Mouse (Mus musculus): ENCODE results near the gene Arhgap5.

Gene Arhgap5

GRCm38 (mm10) chr12:52503456-52504320 lies at the start of gene Arhgap5:
Gene Arhgap5, plus strand, starts transcription at chr12:52503972.
- peak; percentile 98 for DNase-seq (ENCODE audit: low read depth, low spot score)

DNA sequence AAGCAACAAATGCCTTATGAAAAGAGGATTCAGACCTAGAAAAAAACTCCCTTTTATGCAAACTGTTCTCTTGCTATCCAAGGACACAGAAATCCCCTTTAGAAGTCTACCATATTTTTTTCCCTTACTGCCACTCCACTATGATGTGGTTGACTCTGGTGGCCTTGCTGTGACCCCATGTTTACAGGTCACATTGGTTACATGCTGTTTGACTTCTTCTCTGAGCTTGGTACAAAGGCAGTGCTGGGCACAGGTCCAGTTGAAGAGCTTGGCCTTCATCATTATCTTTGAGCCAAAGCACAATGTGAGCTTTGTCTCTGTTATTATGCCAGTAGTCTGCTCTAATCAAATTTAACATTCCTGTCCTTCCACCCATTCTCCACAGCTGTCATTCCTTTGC lies 39.2 kb upstream of the Arhgap5 start:
- no peak for DNase-seq (ENCODE audit: low read depth, low spot score)

DNA sequence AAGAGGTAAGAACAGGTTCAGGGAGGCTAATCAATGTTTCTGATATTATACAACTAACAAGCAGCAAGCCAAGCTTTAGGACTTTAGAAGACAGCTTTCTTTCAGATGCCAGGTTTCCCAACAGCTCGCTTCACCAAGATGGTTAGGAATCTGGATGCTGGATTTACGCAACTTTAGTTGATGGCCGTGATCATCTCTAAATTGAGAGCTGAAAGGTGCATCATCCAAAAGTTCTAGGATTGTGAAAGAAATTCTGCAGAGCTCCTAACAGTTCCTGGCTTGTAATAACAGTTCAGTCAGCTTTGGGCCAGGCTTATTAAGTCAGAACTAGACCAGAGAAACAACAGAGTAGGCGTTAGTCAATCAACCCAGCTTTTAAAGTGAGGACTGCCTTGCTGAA lies 32.2 kb upstream of the Arhgap5 start:
- no peak for DNase-seq (ENCODE audit: low read depth, low spot score)

DNA sequence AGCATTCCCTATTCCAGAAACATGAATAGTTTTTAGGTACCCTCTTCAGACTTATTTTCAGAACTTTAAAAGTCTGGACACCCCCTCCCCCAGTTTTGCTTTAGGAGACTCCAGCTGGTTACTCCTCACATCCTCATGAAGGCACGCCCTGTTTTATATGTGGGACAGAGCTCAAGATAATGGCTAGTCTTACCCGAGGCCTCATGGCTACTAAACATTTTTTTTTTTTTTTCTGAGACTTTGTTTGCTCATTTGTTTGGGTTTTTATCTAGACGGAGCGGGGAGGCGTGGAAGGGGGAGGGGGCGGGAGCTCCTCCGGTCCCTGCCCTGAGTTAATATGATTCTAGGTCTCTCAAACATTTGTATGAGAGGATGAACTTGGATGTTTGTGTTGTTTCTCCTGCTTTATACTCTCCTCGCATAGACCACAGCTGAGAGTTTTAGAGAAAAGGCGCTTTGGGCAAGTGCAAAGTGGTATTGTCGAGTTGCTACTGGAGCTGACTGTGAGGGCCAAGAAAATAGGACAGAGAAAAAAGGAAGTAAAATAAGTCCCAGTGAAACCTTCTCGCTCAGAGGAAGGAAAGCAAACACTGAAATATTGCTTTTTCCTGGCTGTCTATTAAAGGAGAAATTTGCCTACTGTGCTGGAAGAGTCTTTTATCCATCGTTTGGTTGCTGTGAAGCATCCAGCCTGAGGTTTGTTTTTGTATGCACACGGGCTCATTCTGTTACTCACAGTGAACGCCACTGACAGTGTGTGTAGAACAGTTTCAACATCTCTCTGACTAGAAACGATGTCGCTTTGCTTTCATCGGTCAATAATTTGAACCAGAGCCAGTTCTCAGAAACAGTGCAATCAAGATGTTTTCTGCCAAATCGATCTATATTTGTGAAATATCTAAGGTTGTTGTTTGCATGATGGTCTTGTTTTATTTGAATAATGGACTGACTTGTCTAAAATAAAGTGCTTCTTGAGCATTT lies 29.5 kb upstream of the Arhgap5 start:
- no peak for DNase-seq (ENCODE audit: low read depth, low spot score)

- no peak for DNase-seq (ENCODE audit: low read depth, low spot score)
These were observed 27.7 kb upstream of the Arhgap5 start for GRCm38 (mm10) chr12:52476036-52476435.

DNA sequence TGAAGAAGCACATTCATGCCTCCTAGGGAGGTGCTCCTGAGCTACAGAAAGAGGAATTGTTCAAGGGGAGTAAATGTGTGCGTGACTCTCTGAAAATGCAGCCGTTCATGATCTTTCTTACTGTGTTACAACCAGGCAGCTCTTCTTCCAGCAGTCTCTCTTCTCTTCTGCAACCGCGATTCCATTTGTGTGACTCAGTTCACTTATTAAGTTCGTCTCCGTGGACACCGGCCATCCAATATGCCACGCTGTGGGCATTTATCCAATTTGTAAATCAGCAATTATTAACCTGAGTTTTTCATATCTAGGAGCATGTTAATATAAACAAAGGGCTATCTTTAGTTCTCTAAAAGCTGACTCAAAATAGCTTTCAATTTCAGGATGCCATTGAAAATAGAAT lies 25.2 kb upstream of the Arhgap5 start:
- no peak for DNase-seq (ENCODE audit: low read depth, low spot score)

DNA sequence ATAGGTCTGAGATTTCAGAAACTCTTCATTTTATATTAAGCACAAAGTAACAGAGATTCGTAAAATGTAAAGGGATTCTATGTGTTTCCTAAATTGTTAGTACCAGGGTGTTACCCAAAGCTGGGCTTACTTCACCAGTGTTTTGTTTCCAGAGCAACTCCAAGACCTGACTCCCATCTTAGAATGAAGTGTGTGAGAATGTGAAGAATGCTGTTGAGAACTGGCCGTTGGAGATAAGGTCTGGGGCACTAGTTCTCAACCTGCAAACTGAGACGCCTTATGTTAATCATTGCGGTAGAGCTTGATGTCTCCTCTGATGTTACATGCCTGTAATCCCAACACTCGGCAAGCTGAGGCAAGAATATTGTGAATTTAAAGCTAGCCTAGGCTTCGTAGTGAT lies 24.4 kb upstream of the Arhgap5 start:
- DNase-seq (ENCODE audit: low read depth, low spot score): no peak

GRCm38 (mm10) chr12:52480851-52481250 lies 22.9 kb upstream of the Arhgap5 start:
- DNase-seq (ENCODE audit: low read depth, low spot score): no peak

- no peak for DNase-seq (ENCODE audit: low read depth, low spot score)
These were observed 21.7 kb upstream of the Arhgap5 start for GRCm38 (mm10) chr12:52481969-52482550.

DNA sequence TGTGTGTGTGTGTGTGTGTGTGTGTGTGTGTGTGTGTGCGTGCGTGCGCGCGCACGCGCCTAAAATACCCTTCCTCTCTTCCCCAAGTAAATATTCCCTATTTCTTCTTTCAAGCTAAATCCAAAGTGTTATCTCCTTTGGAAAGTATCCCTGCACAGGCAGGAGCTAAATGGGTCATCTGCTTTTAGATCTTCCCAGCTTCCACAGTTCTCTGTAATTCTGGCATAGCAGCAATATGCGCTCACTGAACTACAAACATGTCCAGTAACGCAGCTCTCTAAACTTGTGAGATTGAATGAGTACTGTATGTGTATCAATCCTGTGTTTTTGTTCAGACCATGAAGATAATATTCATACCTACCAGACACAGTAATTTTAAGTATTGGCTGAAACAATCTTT lies 20.6 kb upstream of the Arhgap5 start:
- DNase-seq (ENCODE audit: low read depth, low spot score): no peak

- DNase-seq (ENCODE audit: low read depth, low spot score): no peak
These were observed 15.4 kb upstream of the Arhgap5 start for GRCm38 (mm10) chr12:52488266-52488975.

DNA sequence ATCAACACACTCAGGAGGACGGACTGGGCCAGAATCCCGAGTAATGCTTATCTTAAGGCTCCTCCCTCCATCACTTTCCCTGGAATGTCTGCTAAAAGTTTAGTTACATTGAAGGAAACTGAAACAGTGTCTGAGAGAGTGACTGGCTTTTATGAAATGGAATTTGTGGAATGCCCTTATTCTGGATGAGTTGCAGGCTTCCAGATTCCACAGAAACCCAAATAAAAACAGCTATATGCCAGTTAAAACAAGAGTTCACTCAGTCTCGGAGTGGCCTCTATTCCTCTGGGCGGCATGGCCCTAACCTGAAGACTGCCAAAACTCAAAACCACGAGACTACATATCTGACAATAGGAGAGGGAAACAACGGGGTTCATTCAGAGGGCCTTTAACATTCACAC lies 10.5 kb upstream of the Arhgap5 start:
- no peak for DNase-seq (ENCODE audit: low read depth, low spot score)

- DNase-seq (ENCODE audit: low read depth, low spot score): no peak
These were observed 6.6 kb upstream of the Arhgap5 start for GRCm38 (mm10) chr12:52497209-52497608.

DNA sequence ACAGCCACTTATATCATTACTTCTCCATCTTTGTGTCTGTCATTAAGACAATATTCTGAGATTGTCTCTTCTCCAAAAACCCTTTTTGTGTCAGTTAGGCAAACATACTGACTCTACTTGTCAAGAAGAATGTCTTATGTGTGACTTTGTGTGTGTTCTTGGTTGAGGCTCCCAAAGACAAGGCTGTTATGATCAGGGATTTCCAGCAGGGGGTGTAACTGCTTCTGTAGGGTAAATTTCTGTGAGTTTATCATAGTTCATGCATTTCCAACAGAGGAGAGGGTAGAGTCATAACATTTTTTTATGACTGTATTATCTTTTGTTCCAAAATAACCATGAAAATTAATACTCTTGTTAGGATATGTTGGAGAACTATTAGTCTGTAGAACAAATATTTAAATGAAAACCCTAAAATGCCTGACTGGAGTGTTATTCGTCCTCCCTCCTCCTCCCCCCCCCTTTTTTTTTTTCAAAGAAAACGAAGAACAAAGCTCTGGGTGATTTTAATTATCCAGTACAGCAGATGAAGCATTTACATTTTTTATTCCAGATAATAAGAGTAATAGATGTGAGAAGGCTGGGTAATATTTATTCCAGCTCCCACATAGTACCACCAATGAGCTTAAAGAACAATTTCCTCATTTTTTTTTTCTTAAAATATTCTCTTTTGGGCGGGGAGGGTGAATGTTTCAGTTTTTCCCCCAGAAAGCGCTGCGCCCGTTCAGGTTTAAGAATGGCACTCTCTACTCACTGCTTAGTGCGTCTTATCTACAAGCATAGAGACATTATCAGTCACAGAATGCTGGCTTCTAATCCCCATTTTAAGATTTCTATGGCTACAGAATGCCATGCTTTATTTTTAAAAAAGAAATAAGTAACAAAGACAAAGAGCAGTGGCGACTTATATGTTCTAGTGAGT lies 2.6 kb upstream of the Arhgap5 start:
- no peak for DNase-seq (ENCODE audit: low read depth, low spot score)

DNA sequence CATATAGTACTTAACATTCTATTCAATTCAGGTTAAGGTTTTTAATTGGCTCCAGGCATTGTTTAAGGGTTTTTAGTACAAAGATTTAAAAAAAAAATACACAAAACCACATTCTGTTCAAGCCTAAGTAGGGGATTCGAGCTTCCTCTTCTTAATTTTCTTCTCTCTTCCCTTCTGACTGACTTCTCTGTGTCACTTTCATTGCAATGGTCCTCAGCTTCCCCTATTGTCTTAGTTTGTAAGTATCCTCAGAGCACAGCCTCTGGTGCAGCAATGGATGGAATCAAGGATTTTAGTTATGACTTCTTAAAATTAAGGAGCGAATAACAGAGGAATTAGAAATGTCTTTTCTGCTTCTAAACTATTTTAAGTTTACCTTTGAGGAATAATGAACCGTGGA lies 1.6 kb upstream of the Arhgap5 start:
- no peak for DNase-seq (ENCODE audit: low read depth, low spot score)

- DNase-seq (ENCODE audit: low read depth, low spot score): no peak
These were observed 679 bp upstream of the Arhgap5 start for GRCm38 (mm10) chr12:52503131-52503455.

DNA sequence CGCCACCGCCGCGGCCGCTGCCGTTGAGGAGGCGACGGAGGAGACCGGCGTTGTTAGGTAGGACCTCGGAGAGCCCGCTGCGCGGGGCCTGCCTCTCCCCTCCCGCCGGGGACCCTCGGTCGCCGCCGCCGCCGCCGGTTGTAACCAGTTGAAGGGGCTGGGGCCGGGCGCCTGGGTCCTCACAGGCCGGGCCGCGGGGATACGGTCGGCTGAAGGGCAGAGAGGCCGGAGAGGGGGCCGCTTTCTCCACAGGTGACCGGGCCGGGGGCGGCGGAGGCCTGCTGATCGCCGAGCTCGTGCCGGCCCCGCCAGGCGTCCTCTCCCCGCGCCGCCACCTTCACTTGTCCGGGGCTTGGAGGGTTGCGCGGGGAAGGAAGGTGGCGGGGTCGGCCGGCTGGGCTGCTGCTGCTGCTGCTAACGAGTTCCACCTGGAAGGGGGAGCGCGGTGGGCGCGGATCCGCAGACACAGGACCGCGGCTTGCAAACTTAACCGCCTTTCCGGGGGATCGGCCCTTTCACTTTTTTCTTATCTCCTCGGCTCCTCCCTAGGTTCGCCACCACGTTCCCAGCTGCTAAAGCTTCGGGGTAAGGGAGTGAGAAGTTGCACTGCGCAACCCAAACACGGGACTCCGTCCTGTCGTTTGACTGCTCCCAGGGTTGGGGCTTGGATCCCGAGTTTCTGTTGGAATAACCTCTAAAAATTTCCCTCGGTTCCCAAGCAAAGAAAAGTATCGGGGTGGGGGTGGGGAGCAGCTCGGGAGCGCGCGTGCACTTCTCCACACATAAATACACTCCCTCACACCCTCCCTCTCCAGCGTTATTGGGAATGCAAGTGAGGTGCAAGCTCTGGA lies 784 bp downstream of the Arhgap5 start:
- peak; percentile 46 for DNase-seq (ENCODE audit: low read depth, low spot score)

DNA sequence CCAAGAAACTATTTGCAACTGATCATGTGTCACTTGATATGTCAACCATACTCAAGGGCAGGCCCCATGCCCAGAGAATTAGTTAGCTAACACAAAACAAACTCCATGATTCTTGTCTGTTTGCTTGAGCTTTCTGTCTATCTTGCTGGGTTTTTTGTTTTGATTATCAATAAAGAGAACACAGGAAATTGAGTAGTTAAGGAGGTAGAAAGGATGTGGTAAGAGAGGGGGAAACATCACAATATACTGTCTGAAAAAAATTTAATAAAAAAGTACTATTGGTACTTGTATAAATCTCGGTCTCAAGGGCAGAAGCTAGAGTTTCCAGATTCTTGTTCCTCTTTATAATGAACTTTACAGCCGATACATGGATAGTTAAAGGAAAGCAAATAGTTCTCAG lies 20.9 kb downstream of the Arhgap5 start:
- DNase-seq (ENCODE audit: low read depth, low spot score): no peak

- no peak for DNase-seq (ENCODE audit: low read depth, low spot score)
These were observed 21.7 kb downstream of the Arhgap5 start for GRCm38 (mm10) chr12:52525486-52525885.

DNA sequence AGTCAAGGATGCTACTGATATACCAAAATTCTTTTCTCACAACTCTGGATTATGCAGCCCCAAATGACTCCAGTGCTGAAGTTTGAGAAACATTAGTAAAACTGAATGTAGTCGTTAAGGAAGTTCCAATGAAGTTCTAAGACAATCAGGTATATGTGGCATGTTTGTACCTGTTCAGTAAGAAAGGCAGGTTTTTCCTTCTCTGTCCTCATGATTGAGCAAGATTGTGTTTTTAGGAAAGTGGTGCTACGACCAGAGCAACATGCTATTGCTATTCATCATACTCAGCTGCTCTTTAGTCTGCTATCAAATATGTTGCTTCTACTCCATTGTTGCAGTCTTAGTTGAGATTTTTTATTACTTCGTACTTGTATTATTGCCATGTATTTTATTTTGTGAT lies 26.0 kb downstream of the Arhgap5 start:
- no peak for DNase-seq (ENCODE audit: low read depth, low spot score)

All from forelimb bud, embryonic 11.5 days (tissue).